Mouse (Mus musculus) kidney, postnatal 36 days (tissue): ENCODE measurements at regions not wholly inside any gene's neighbourhood (a gene's known extent, or its start where the extent isn't known, plus 50 kb on each side); places are given as distances from the start of the nearest gene placed in this dataset.

Source experiments
- DNase-seq, 2 experiments: peaks; one replicate each; pipeline ENCODE4 v3.0.0; 2021 to 2022; ENCODE audit warnings: mixed read lengths in 2 of 2

DNA sequence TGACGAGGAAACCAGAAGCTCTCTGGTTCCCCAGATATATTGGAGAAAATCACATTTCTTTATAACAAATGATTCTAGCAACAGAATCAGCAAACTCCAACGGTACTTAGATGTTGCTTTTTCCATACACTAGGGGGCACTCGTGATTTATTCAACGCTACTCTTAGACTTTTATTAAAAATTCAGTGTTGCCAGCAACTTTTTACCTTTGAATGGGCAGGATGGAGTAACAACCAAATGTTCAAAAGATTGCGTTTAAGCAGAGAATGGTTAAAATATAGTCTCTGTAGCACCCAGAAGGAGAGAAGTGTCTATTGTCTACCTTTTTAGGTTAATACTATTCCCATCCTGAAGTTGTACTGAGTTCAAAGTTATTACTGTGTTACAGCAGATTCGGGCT is 715.4 kb upstream of the Cblb start:
- DNase-seq: peak; percentile 23 to 38

DNA sequence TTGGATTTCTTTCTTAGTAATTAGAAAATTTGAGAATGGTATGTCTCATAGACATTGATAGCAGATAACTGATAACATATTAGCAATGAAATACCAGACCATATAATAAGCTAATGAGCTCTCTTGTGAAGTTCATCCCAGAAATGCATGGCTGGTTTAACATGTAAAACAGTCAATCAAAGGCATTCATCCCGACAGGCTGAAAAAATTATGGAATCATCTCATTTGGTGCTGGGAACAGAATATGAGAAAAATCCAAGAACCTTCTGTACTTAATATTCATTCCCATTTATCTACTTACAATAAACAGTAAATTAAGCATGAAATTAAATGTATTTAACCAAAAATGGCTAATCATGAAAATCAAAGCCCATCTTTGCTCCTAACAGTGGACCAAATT is 698.8 kb upstream of the Cblb start:
- DNase-seq: no peak

DNA sequence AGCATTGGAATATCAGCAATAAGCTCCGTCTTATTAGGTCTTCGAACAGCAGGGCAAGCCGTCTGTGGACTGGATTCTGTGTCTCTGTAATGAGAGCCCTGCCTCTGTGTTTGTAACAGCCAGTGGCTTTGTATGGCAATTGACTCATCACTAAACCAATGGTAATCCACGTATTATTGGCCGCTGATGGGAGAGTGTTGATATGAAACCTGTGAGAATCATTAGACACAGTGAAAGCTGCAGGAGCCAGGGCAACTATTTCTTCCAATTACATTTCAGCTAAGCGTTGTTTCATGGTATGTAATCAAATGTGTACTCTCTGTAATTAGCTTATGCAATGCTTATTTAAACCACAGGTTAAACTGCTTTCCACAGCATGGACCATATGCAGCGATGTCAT is 696.1 kb upstream of the Cblb start:
- no peak for DNase-seq

DNA sequence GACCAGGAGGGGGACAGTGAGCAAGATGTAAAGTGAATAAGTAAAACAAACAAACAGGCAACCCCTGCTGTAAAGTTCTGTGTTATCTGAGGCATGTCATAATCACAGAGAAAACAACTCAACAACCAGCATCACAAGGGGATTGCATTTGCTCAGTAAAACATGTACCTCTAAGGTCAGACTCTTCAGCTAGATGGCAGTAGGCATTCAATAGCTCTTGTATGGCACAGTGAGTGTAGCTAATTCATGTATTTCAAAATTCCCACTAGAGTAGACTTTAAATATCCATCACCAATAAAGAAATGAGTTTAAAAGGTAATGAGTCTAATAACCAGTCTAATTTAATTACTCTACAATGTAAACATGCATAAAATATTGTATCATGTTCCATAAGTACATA is 683.9 kb upstream of the Cblb start:
- DNase-seq: no peak

DNA sequence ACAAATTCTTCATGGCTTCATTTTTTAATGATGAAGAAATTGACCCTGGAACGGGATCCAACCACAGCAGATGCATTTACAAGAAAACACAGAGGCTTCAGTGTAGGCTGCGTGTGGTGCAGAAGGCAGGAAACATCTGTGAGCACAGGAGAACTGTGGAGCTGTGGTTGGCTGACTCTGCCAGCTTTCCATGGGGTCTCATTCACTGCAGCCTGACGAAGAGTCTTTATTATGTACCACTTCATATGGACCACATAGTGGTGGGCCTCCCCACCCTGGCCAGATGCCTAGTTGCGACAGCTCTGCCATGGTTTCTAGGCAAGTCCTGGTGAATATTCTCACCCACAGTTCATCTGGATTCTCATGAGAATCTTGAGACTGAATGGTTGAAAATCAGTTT is 678.9 kb upstream of the Cblb start:
- DNase-seq: no peak

DNA sequence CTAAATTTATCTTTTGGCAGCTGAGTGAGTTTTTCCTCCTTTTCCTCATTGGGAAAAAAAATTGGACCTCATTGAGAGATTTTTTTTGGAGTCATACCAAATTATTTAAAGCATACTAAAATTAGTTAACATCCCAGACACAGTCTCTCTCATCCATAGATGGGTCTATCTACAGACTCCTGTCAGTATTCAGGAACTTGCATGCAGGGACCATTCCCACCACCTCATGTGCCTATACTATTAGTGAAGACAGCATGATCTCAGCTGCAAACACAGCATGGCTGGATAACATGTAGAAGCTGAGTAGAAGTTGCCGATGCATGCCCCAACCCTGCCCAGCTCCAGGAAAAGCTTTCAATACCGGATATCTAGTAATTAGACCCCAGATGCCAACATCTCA is 677.2 kb upstream of the Cblb start:
- no peak for DNase-seq

DNA sequence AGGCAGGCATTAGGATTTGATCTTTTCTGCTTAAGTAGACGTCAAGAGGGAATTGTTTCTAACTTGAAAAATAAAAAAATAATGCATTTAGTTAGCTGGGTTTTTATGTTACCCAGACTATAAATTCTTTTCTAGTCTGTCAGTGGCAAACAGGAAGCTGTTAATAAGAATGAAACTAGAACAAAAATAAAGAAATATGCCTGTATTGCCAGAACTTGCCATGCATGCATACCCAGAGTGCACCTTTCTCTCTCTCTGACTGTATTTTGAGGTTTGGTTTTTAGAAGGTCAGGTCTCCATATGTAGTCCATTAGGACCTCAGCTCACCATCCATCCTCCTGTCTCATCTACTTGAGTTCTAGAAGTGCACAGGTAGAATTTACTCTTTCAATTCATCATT is 661.0 kb upstream of the Cblb start:
- no peak for DNase-seq

DNA sequence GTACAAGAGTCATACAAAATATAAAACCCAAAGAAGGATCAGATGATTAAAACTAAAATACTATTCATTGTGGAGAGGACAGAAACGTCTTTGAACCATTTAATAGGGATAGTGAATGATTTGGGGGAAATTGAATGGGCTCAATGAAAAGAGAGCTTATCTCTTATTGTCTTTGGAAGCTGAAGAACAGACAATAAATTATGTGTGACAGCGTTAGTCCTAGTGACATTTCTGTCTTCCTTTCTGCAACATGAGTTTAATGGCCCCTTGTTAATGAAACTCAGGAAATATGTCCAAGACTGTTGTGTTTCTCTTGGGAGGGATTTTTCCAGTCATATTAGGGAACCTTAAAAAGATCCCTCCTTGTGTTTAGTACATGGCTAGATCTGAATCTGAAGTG is 644.6 kb upstream of the Cblb start:
- DNase-seq: no peak

DNA sequence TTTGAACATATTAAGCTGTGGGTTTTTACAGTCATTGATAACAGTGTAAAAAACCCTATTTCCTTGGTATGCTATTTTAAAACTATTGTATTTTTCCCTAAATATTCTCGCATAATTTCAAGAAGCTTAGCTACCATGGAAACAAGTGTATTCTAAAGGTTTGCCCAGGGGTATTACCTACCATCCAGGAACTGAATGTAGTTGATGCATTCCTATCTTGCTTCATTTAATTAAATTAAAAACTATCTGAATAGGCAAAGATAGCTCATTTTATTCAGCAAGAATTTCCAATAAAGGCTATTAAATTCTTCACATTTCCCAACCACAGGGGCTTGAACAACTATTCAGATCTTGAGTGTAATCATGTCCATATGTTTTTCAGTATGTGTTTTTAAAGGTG is 643.5 kb upstream of the Cblb start:
- DNase-seq: no peak

DNA sequence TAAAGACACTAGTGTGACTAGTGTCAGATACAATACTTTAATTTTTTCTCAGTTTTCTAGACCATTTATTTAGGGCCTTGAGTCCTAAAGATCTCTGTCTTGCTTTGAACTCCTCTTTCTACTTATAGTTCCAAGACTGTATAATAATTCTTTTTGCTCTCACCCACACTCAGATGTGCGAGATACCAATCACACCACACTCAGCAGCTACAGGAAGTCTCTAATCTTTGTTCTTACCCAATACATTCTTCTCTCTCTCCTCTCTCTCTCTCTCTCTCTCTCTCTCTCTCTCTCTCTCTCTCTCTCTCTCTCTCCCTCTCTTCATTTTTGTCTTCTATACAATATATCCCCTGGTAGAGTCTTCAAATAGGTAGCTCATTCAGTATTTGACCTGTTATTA is 637.2 kb upstream of the Cblb start:
- no peak for DNase-seq
